Mouse (Mus musculus) lung, embryonic 14.5 days (tissue): ENCODE data around the gene Smyd2. TPM values are rescaled to one million over a fixed set of nuclear protein-coding genes. Genes with fewer than 3 reads are reported as not detected.

Source experiments
- ATAC-seq: fragments of 200-750 bp; cut with Nextera tagmentation; 2 replicates; pipeline ENCODE4 v1.8.0; 2017; ENCODE audit warnings: mild to moderate bottlenecking, moderate TSS enrichment, moderate library complexity; ENCODE audit not compliant: insufficient read depth
- DNase-seq: peaks from one replicate; pipeline ENCODE4 v3.0.0-alpha.2; 2015
- H3K27ac ChIP-seq: fragments of 300-500 bp; sonication (generic); 2 replicates; pipeline ENCODE4 v1.5.1; 2014; ENCODE audit warnings: low read depth, mild to moderate bottlenecking, moderate library complexity
- H3K27me3 ChIP-seq: fragments of 300-500 bp; sonication (generic); 2 replicates; pipeline ENCODE4 v1.6.1; 2014; ENCODE audit warnings: low read length, control low read depth; ENCODE audit not compliant: insufficient read depth
- H3K36me3 ChIP-seq: fragments of 300-500 bp; sonication (generic); 2 replicates; pipeline ENCODE4 v1.6.1; 2014; ENCODE audit warnings: control low read depth; ENCODE audit not compliant: insufficient read depth
- H3K4me1 ChIP-seq: fragments of 300-500 bp; sonication (generic); 2 replicates; pipeline ENCODE4 v1.6.1; 2014; ENCODE audit warnings: antibody characterized with exemption, control low read depth; ENCODE audit not compliant: insufficient read depth
- H3K4me2 ChIP-seq: fragments of 300-500 bp; sonication (generic); 2 replicates; pipeline ENCODE4 v1.6.1; 2014; ENCODE audit warnings: mild to moderate bottlenecking
- H3K4me3 ChIP-seq: fragments of 300-500 bp; sonication (generic); 2 replicates; pipeline ENCODE4 v1.5.1; 2014; ENCODE audit warnings: low read depth, low read length
- H3K9ac ChIP-seq: fragments of 300-500 bp; sonication (generic); 2 replicates; pipeline ENCODE4 v1.6.1; 2014
- H3K9me3 ChIP-seq: fragments of 300-500 bp; sonication (generic); 2 replicates; pipeline ENCODE4 v1.6.1; 2016; ENCODE audit warnings: low read depth, low read length, control low read depth
- CTCF ChIP-seq: IDR thresholded peaks from 2 replicates; pipeline ENCODE4 v1.5.1; 2016; ENCODE audit warnings: antibody characterized with exemption, low read depth
- whole genome bisulfite sequencing: fragments of 180-500 bp; shearing (Covaris S2); extraction: QIAGEN DNeasy Blood & Tissue Kit; methylation state at CpG from one replicate; pipeline ENCODE4 v1.1.7; 2014; 5-methylcytosine and 5-hydroxymethylcytosine counted together
- polyA plus RNA-seq: library from polyadenylated mRNA; unstranded; fragments of >200 nt; fragmentation: Nextera tagmentation; extraction: Ambion mirVana; gene quantifications from 2 replicates; pipeline ENCODE4 v1.2.1, GENCODE M21; 2014

Smyd2 gene
- 115 and 117 TPM in 2 replicates for polyA plus RNA-seq

- H3K4me1 ChIP-seq: peaks cover 7% of the 10 kb centered on the region; the same call in 1 of the 2 replicates
- H3K4me2 ChIP-seq: peak within 1 kb of the TSS; percentile 93
- H3K36me3 ChIP-seq: no peaks in the 10 kb centered on the region
- no peaks in the 10 kb centered on the region for H3K27me3 ChIP-seq
- peak; percentile 91 for ATAC-seq
- peak; percentile 91 for DNase-seq
- TF ChIP-seq CTCF: 0 out of 2 replicates have a peak, but pooled peaks have one; percentile 7
- no peaks in the 10 kb centered on the region for H3K9me3 ChIP-seq
- H3K9ac ChIP-seq: peak within 1 kb of the TSS; percentile 90
- H3K27ac ChIP-seq: peak within 1 kb of the TSS; percentile 86
- under 1% methylated on average over 79 of the region's 90 CpGs for WGBS
- peak within 1 kb of the TSS; percentile 82 for H3K4me3 ChIP-seq
Measured at GRCm38 (mm10) chr1:189921818-189922592, at the start of gene Smyd2. Gene Smyd2 (minus strand): TSS chr1:189922363.

DNA sequence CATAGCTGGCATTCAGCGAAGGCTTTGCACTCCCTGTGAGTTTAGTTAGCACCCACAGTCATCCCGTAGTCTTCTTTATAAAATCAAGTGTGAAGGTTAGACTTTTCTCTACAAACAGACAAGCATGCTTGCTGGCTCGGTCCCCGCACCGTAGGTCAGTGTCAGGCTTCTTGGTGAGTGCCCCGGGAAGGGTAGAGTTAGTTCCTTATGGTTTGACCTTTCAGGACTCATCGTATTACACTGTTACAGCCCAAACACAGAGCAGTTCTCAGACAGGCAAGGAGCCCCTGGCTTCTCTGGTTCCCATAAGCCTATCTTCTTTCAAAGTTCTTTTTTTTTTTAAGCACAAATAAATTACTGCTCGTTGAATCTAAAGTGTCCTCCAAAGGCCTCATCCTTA lies 48.2 kb upstream of the Smyd2 start:
- WGBS: 72% methylated on average over 8 of the region's 8 CpGs
- H3K27me3 ChIP-seq: no peaks in the 10 kb centered on the region
- no peak overlapping the region for H3K4me3 ChIP-seq
- DNase-seq: no peak
- no peak overlapping the region for H3K27ac ChIP-seq
- ATAC-seq: no peak
- H3K9me3 ChIP-seq: no peaks in the 10 kb centered on the region
- no peak for TF ChIP-seq CTCF
- no peaks in the 10 kb centered on the region for H3K4me1 ChIP-seq
- H3K9ac ChIP-seq: no peak overlapping the region
- H3K4me2 ChIP-seq: no peak overlapping the region
- no peaks in the 10 kb centered on the region for H3K36me3 ChIP-seq

- Histone ChIP-seq H3K36me3 (no peaks in the 10 kb centered on the region), H3K4me2 (no peak overlapping the region), H3K4me3 (no peak overlapping the region), H3K9ac (no peak overlapping the region), H3K4me1 (no peaks in the 10 kb centered on the region), H3K27me3 (no peaks in the 10 kb centered on the region), H3K9me3 (no peaks in the 10 kb centered on the region), H3K27ac (no peak overlapping the region)
- no peak for TF ChIP-seq CTCF
- ATAC-seq (no peak), DNase-seq (no peak)
- 57% methylated on average over 4 of the region's 4 CpGs for WGBS
Measured at GRCm38 (mm10) chr1:189968027-189968426, 45.9 kb upstream of the Smyd2 start.

GRCm38 (mm10) chr1:189960481-189960880 lies 38.3 kb upstream of the Smyd2 start:
- Histone ChIP-seq H3K9ac (no peak overlapping the region), H3K9me3 (no peaks in the 10 kb centered on the region), H3K4me1 (no peaks in the 10 kb centered on the region), H3K36me3 (no peaks in the 10 kb centered on the region), H3K27ac (no peak overlapping the region), H3K4me3 (no peak overlapping the region), H3K27me3 (no peaks in the 10 kb centered on the region), H3K4me2 (no peak overlapping the region)
- ATAC-seq: no peak
- WGBS: 55% methylated on average over 5 of the region's 5 CpGs
- no peak for DNase-seq
- TF ChIP-seq CTCF: no peak

GRCm38 (mm10) chr1:189959802-189960201 lies 37.6 kb upstream of the Smyd2 start:
- no peak for ATAC-seq
- H3K27ac ChIP-seq: no peak overlapping the region
- H3K36me3 ChIP-seq: no peaks in the 10 kb centered on the region
- no peak for TF ChIP-seq CTCF
- no peak overlapping the region for H3K4me2 ChIP-seq
- no peaks in the 10 kb centered on the region for H3K4me1 ChIP-seq
- H3K27me3 ChIP-seq: no peaks in the 10 kb centered on the region
- WGBS: 42% methylated on average over 8 of the region's 8 CpGs
- no peak for DNase-seq
- no peak overlapping the region for H3K9ac ChIP-seq
- H3K9me3 ChIP-seq: no peaks in the 10 kb centered on the region
- H3K4me3 ChIP-seq: no peak overlapping the region

DNA sequence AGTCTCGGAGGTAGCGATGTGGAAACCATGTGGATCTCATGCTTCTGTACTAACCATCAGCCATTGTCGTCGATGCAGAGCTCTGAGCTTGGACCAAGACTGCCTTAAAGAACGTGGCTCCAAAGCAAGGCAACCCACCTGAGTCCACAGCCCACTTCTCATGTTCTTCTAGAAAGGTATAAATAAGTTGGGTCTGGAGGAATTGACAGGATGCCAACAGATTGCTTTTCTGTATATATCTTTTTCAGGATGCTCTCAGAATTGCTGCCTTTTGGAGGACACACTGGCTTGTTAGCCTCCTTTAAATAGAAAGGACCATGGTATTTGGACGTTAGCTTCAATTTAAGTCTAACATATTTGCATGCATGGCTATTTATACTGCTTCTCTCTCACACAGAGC lies 29.7 kb upstream of the Smyd2 start:
- no peak overlapping the region for H3K9ac ChIP-seq
- H3K4me2 ChIP-seq: no peak overlapping the region
- no peaks in the 10 kb centered on the region for H3K36me3 ChIP-seq
- no peak overlapping the region for H3K27ac ChIP-seq
- H3K4me3 ChIP-seq: no peak overlapping the region
- DNase-seq: no peak
- 76% methylated on average over 6 of the region's 6 CpGs for WGBS
- H3K9me3 ChIP-seq: no peaks in the 10 kb centered on the region
- no peaks in the 10 kb centered on the region for H3K4me1 ChIP-seq
- H3K27me3 ChIP-seq: no peaks in the 10 kb centered on the region
- ATAC-seq: no peak
- no peak for TF ChIP-seq CTCF

GRCm38 (mm10) chr1:189947411-189947810 lies 25.2 kb upstream of the Smyd2 start:
- TF ChIP-seq CTCF: no peak
- ATAC-seq (no peak), DNase-seq (no peak)
- Histone ChIP-seq H3K4me3 (no peak overlapping the region), H3K4me1 (no peaks in the 10 kb centered on the region), H3K27ac (no peak overlapping the region), H3K9me3 (no peaks in the 10 kb centered on the region), H3K36me3 (no peaks in the 10 kb centered on the region), H3K9ac (no peak overlapping the region), H3K4me2 (no peak overlapping the region), H3K27me3 (no peaks in the 10 kb centered on the region)
- 73% methylated on average over 8 of the region's 8 CpGs for WGBS
